Mouse (Mus musculus) embryonic facial prominence, embryonic 11.5 days (tissue): ENCODE data around the gene Gemin5. TPM values are rescaled to one million over a fixed set of nuclear protein-coding genes. Genes with fewer than 3 reads are reported as not detected.

Experiments
- ATAC-seq: fragments of 200-750 bp; cut with Nextera tagmentation; replicated peaks from 2 replicates; pipeline ENCODE4 v1.8.0; 2017; ENCODE audit warnings: low read depth; ENCODE audit not compliant: insufficient number of reproducible peaks, low FRiP score, low TSS enrichment
- DNase-seq: peaks from one replicate; pipeline ENCODE4 v3.0.0-alpha.2; 2015; ENCODE audit warnings: low spot score
- H3K27ac ChIP-seq: fragments of 300-500 bp; sonication (generic); replicated peaks from 2 replicates; pipeline ENCODE4 v1.5.1; 2014; ENCODE audit warnings: mild to moderate bottlenecking, low read depth, low read length, control low read depth
- H3K27me3 ChIP-seq: fragments of 300-500 bp; sonication (generic); 2 replicates; pipeline ENCODE4 v1.6.1; 2014; ENCODE audit warnings: mild to moderate bottlenecking, low read length, moderate library complexity, mixed read lengths; ENCODE audit not compliant: control insufficient read depth, insufficient read depth
- H3K36me3 ChIP-seq: fragments of 300-500 bp; sonication (generic); replicated peaks from 2 replicates; pipeline ENCODE4 v1.6.1; 2014; ENCODE audit warnings: low read depth, mild to moderate bottlenecking, low read length, moderate library complexity, mixed read lengths; ENCODE audit not compliant: control insufficient read depth, insufficient read depth
- H3K4me1 ChIP-seq: fragments of 300-500 bp; sonication (generic); 2 replicates; pipeline ENCODE4 v1.6.1; 2014; ENCODE audit warnings: low read length, mixed read lengths; ENCODE audit not compliant: control insufficient read depth, insufficient read depth
- H3K4me2 ChIP-seq: fragments of 300-500 bp; sonication (generic); 2 replicates; pipeline ENCODE4 v1.6.1; 2014; ENCODE audit warnings: low read depth, mild to moderate bottlenecking, control low read depth, low read length, moderate library complexity
- H3K4me3 ChIP-seq: fragments of 300-500 bp; sonication (generic); 2 replicates; pipeline ENCODE4 v1.5.1; 2014; ENCODE audit warnings: low read depth, low read length, control low read depth
- H3K9ac ChIP-seq: fragments of 300-500 bp; sonication (generic); replicated peaks from 2 replicates; pipeline ENCODE4 v1.6.1; 2014; ENCODE audit warnings: mild to moderate bottlenecking, control low read depth, low read length
- H3K9me3 ChIP-seq: fragments of 300-500 bp; sonication (generic); replicated peaks from 2 replicates; pipeline ENCODE4 v1.6.1; 2016; ENCODE audit warnings: mild to moderate bottlenecking, low read length, inconsistent platforms, mixed read lengths; ENCODE audit not compliant: control insufficient read depth
- WGBS: fragments of 180-500 bp; shearing (Covaris S2); extraction: QIAGEN DNeasy Blood & Tissue Kit; methylation state at CpG from one replicate; pipeline ENCODE4 v1.1.7; 2014; 5-methylcytosine and 5-hydroxymethylcytosine counted together
- polyA plus RNA-seq: library from polyadenylated mRNA; unstranded; fragments of >200 nt; fragmentation: Nextera tagmentation; extraction: Ambion mirVana; gene quantifications from 2 replicates; pipeline ENCODE4 v1.2.1, GENCODE M21; 2014

Gene Gemin5
- polyA plus RNA-seq, 1 experiment from 2014 or later = 27.6 TPM

GRCm38 (mm10) chr11:58136677-58137076, 31.7 kb downstream of the Gemin5 start:
- H3K36me3 ChIP-seq = peaks cover 6% of the 10 kb centered on the region
- H3K9me3 ChIP-seq = no peaks in the 10 kb centered on the region
- no peak overlapping the region for H3K4me2 ChIP-seq
- no peak overlapping the region for H3K4me3 ChIP-seq
- H3K9ac ChIP-seq = no peak overlapping the region
- ATAC-seq (no peak), DNase-seq (no peak)
- no peaks in the 10 kb centered on the region for H3K27me3 ChIP-seq
- no peaks in the 10 kb centered on the region for H3K4me1 ChIP-seq
- 93% methylated on average over 6 of the region's 6 CpGs for WGBS
- no peak overlapping the region for H3K27ac ChIP-seq

GRCm38 (mm10) chr11:58135296-58135695, 33.0 kb downstream of the Gemin5 start:
- Histone ChIP-seq H3K4me3 (no peak overlapping the region), H3K36me3 (peaks cover 6% of the 10 kb centered on the region), H3K4me1 (no peaks in the 10 kb centered on the region), H3K27me3 (no peaks in the 10 kb centered on the region), H3K9ac (no peak overlapping the region), H3K9me3 (no peaks in the 10 kb centered on the region), H3K27ac (no peak overlapping the region), H3K4me2 (no peak overlapping the region)
- DNase-seq (no peak), ATAC-seq (no peak)

- ATAC-seq (no peak), DNase-seq (no peak)
- Histone ChIP-seq H3K36me3 (peaks cover 6% of the 10 kb centered on the region), H3K4me2 (no peak overlapping the region), H3K27me3 (no peaks in the 10 kb centered on the region), H3K27ac (no peak overlapping the region), H3K9ac (no peak overlapping the region), H3K4me1 (no peaks in the 10 kb centered on the region), H3K4me3 (no peak overlapping the region), H3K9me3 (no peaks in the 10 kb centered on the region)
Measured at GRCm38 (mm10) chr11:58134869-58135268, 33.5 kb downstream of the Gemin5 start.

- H3K36me3 ChIP-seq = peaks cover 3% of the 10 kb centered on the region
Measured at GRCm38 (mm10) chr11:58132026-58132425, 36.3 kb downstream of the Gemin5 start.

GRCm38 (mm10) chr11:58129302-58129843, 39.0 kb downstream of the Gemin5 start:
- no peak overlapping the region for H3K9ac ChIP-seq
- ATAC-seq = no peak

More at GRCm38 (mm10) chr11:58132026-58132425, 36.3 kb downstream of the Gemin5 start:
- no peak overlapping the region for H3K4me3 ChIP-seq
- no peaks in the 10 kb centered on the region for H3K27me3 ChIP-seq
- no peak overlapping the region for H3K4me2 ChIP-seq
- no peaks in the 10 kb centered on the region for H3K4me1 ChIP-seq
- no peaks in the 10 kb centered on the region for H3K9me3 ChIP-seq
- no peak overlapping the region for H3K27ac ChIP-seq
- DNase-seq = no peak
- ATAC-seq = no peak
- no peak overlapping the region for H3K9ac ChIP-seq
- 91% methylated on average over 3 of the region's 3 CpGs for WGBS

GRCm38 (mm10) chr11:58127544-58127943, 40.8 kb downstream of the Gemin5 start:
- Histone ChIP-seq H3K27ac (no peak overlapping the region), H3K4me3 (no peak overlapping the region), H3K4me2 (no peak overlapping the region), H3K27me3 (no peaks in the 10 kb centered on the region), H3K36me3 (peaks cover 2% of the 10 kb centered on the region; the same call in 1 of the 2 replicates), H3K4me1 (no peaks in the 10 kb centered on the region), H3K9ac (no peak overlapping the region), H3K9me3 (no peaks in the 10 kb centered on the region)
- DNase-seq (no peak), ATAC-seq (no peak)
- WGBS = 94% methylated on average over 2 of the region's 2 CpGs

More at GRCm38 (mm10) chr11:58129302-58129843, 39.0 kb downstream of the Gemin5 start:
- Histone ChIP-seq H3K36me3 (no peaks in the 10 kb centered on the region; the same call in none of the 2 replicates), H3K4me1 (no peaks in the 10 kb centered on the region), H3K4me3 (no peak overlapping the region), H3K9me3 (no peaks in the 10 kb centered on the region), H3K4me2 (no peak overlapping the region), H3K27me3 (no peaks in the 10 kb centered on the region), H3K27ac (no peak overlapping the region)
- no peak for DNase-seq
- 82% methylated on average over 6 of the region's 6 CpGs for WGBS

GRCm38 (mm10) chr11:58126397-58127160, 41.8 kb downstream of the Gemin5 start:
- no peak for ATAC-seq

GRCm38 (mm10) chr11:58125021-58125420, 43.3 kb downstream of the Gemin5 start:
- Histone ChIP-seq H3K4me3 (no peak overlapping the region), H3K4me1 (no peaks in the 10 kb centered on the region), H3K4me2 (no peak overlapping the region), H3K27me3 (no peaks in the 10 kb centered on the region), H3K9me3 (no peaks in the 10 kb centered on the region), H3K9ac (no peak overlapping the region), H3K36me3 (peaks cover 10% of the 10 kb centered on the region), H3K27ac (no peak overlapping the region)
- DNase-seq = no peak
- no peak for ATAC-seq
- WGBS = 89% methylated on average over 11 of the region's 11 CpGs

More at GRCm38 (mm10) chr11:58126397-58127160, 41.8 kb downstream of the Gemin5 start:
- Histone ChIP-seq H3K27me3 (no peaks in the 10 kb centered on the region), H3K36me3 (peaks cover 4% of the 10 kb centered on the region), H3K4me1 (no peaks in the 10 kb centered on the region), H3K4me3 (no peak overlapping the region), H3K27ac (no peak overlapping the region), H3K9me3 (no peaks in the 10 kb centered on the region), H3K9ac (no peak overlapping the region), H3K4me2 (no peak overlapping the region)
- WGBS = 87% methylated on average over 7 of the region's 7 CpGs
- DNase-seq = no peak
